Mouse (Mus musculus) brain, embryonic 14.5 days (tissue): ENCODE results near the gene Gm3327. TPM values are rescaled to one million over a fixed set of nuclear protein-coding genes. Genes with fewer than 3 reads are reported as not detected.
"Not testable (repeated sequence)": the region's sequence is repeated elsewhere in the genome, so short reads cannot be mapped to it uniquely, and the experiment has no call there.

ENCODE experiments used
- DNase-seq: peaks from one replicate; pipeline ENCODE4 v3.0.0-alpha.2; 2011; ENCODE audit warnings: low read depth
- CTCF ChIP-seq: fragments of 200-500 bp; IDR thresholded peaks from 2 replicates; pipeline ENCODE4 v1.5.1; 2012; ENCODE audit warnings: inconsistent platforms, mild to moderate bottlenecking, moderate library complexity, borderline replicate concordance; ENCODE audit not compliant: insufficient read depth, insufficient read length; ENCODE audit errors: extremely low read depth
- POLR2A ChIP-seq: fragments of 200-500 bp; IDR thresholded peaks from 2 replicates; pipeline ENCODE4 v1.6.1; 2012; ENCODE audit warnings: mild to moderate bottlenecking, inconsistent platforms, borderline replicate concordance; ENCODE audit not compliant: poor library complexity, insufficient read depth, insufficient read length, severe bottlenecking; ENCODE audit errors: extremely low read depth
- polyA plus RNA-seq: library from polyadenylated mRNA; depleted of rRNA; stranded (reverse); fragments of >200 nt; gene quantifications from 2 replicates; pipeline ENCODE4 v1.2.3, GENCODE M21; 2012; rRNA removed

Gene Gm3327
- not detected in 2 replicates for polyA plus RNA-seq

- DNase-seq = not testable (repeated sequence)
These were observed at the start of gene Gm3327 for GRCm38 (mm10) chr14:44123551-44123950. Gene Gm3327, plus strand, starts transcription at chr14:44123851.

DNA sequence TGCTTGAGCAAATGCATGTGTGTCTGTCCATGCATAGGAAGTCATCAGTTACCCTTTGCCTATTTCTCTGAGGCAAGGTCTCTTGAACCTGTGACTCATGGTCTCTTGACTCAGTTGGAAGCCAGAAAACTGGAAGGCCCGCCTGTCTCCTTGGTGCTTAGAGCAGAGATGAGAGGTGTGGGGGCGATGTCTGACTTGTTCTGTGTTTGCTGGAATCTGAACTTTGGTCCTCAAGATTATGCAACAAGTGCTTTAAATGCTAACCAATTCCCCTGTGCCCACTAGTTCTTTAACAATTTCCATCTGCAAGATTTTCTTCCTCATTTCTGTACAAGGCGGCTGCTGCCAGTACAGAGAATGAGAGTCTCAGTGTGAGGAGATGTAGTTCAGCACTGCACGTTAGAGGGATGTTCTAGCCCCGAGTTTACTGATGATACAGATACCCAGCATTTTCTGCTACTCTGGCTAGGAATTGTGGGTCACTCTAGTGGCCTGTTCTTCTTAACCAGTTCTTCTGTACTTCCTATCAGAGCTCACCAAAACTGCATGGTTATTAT lies 45.8 kb upstream of the Gm3327 start:
- DNase-seq = not testable (repeated sequence)

- not testable (repeated sequence) for DNase-seq
These were observed 37.1 kb upstream of the Gm3327 start for GRCm38 (mm10) chr14:44086588-44086987.

DNA sequence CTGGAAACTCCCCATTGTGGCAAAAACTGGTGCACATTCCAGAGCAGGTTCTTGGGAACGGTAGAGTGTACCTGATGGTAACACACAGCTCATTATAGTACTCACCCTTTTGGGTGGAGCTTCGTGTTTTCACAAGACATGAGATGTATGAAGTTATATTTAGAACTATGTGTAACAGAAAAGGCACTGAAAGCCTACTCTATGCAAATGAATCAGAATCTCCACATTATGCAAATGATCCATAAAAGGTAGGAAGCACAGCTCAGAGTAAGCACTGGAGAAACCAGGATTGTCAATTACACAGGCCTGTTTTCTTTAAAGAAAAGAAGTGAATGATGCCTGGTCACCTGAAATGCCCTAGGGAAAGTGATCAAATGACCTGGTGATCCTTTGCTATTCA lies 36.1 kb upstream of the Gm3327 start:
- not testable (repeated sequence) for DNase-seq

GRCm38 (mm10) chr14:44091524-44091923 lies 32.1 kb upstream of the Gm3327 start:
- not testable (repeated sequence) for DNase-seq

DNA sequence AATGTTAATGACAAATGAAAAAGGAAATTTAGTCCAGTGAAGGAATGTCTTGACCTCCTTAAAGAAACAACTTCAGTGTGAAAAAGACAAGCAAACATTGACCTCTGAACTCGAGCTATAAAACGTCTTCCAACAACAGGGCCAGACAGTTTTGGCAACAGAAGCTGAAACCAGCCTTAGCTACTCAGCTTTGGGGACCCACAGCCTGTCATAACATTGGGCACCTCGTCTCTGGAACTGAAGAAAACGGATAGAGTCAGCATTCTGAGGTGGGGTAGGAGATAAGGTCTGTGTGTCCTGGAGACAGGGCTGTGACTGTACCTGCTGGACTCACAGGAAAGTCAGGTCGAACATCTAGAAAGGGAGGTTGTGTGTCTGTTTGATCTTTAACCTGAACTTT lies 29.2 kb upstream of the Gm3327 start:
- not testable (repeated sequence) for DNase-seq

- not testable (repeated sequence) for DNase-seq
These were observed 23.6 kb upstream of the Gm3327 start for GRCm38 (mm10) chr14:44100030-44100429.

DNA sequence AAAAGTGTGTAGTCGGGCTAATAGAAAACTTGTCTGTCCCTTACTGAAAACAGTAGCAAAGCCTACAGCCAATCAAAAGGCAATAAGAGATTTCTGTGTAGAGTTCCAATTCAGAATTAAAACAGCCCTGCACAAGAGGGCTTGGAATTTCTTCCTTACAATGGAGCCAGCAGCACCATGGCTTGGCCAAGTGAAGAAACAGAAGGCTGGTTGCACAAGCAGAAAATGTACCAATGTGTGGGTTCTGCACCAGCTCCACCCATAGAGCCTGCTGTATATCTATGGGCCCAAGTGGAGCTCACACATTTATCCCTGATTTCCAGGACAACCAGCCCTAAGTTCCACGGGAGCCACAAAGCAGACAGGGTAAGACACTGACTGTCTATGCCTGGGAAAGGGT lies 21.3 kb upstream of the Gm3327 start, which contains the start of gene Ear2:
Gene Ear2, plus strand, starts transcription at position 301 of the 400 bp plus-strand sequence.
- DNase-seq = not testable (repeated sequence)

- TF ChIP-seq POLR2A (no peak), CTCF (no peak)
- DNase-seq = no peak
These were observed 12.7 kb upstream of the Gm3327 start for GRCm38 (mm10) chr14:44110981-44111380.

Other genes starting within 250 kb of the Gm3327 start
- gene Ear1, start 248.3 kb upstream of the Gm3327 start, polyA plus RNA-seq = 0.18 and 0.21 TPM in 2 replicates
- gene Ear10, start 200.3 kb upstream of the Gm3327 start, polyA plus RNA-seq = not detected in 2 replicates
- 6.4 and 9.7 TPM in 2 replicates for gene Gm8113, start 198.5 kb upstream of the Gm3327 start, polyA plus RNA-seq
- gene Ang5, start 166.8 kb upstream of the Gm3327 start, polyA plus RNA-seq = not detected in 2 replicates
- gene Ang6, start 121.6 kb upstream of the Gm3327 start, polyA plus RNA-seq = not detected in 2 replicates
- 0.12 and 0.14 TPM in 2 replicates for gene Ear2, start 21.2 kb upstream of the Gm3327 start, polyA plus RNA-seq
- not detected in 2 replicates for gene Gm8212, start 73.8 kb downstream of the Gm3327 start, polyA plus RNA-seq
- not detected in 2 replicates for gene 4930503E14Rik, start 89.4 kb downstream of the Gm3327 start, polyA plus RNA-seq
- gene Gm8220, start 161.7 kb downstream of the Gm3327 start, polyA plus RNA-seq = not detected in 2 replicates
- not detected in 2 replicates for gene Gm5930, start 214.7 kb downstream of the Gm3327 start, polyA plus RNA-seq
- 0.05 TPM in 1 of 2 replicates, not detected in the other for gene Gm8229, start 241.5 kb downstream of the Gm3327 start, polyA plus RNA-seq